In the genomic region with DNA sequence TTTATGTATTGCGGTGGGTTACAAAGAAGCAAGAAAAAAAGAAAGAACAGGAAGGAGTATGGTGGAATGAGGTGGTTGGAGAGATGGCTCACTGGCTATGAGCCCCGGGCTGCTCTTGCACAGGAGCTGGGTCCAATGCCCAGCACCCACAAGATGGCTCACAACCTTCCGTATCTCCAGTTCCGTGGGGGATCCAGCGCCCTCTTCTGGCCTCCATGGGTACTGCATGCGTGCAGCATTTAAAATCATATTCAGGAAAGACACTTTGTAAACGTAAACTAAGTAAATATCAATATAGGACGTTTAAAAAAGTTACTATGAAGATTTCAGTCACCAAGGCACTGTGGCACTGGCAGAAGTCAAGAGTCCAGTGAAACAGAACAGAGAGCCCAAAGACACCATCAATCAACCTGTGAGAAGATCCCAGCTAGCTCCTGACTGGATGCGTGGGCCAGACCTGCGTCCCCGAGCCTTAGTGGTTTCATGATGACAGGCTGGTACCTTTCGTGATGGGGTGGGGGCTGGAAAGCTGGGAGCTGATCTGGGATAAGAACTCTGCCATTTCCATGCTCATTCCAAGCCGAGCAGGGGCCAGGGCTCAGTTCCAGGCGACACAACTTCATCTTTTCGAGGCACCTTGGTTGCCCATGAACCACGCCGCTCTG, we compare ENCODE assay signal across 7 mouse cellular contexts. TPM values are rescaled to one million over a fixed set of nuclear protein-coding genes. Genes with fewer than 3 reads are reported as not detected.
DNase-seq lines count a peak whose midpoint lies in the region; ATAC-seq and TF ChIP-seq lines count a peak whose summit lies in the region.

No protein-coding gene starts in this region.

- peaks cover 42% of the 10 kb centered on the region for H3K4me1 ChIP-seq in G1E (ENCODE audit: insufficient read depth, low read depth, low read length)
- H3K4me1 ChIP-seq in hindbrain, embryonic 10.5 days (replicated peaks) = peaks cover 34% of the 10 kb centered on the region
- peaks cover 10% of the 10 kb centered on the region; the same call in 1 of the 2 replicates for H3K4me1 ChIP-seq in midbrain, postnatal 0 days (ENCODE audit: insufficient read depth, low read length)

- peaks cover 26% of the 10 kb centered on the region for H3K36me3 ChIP-seq in G1E (replicated peaks)
- peaks cover 11% of the 10 kb centered on the region for H3K36me3 ChIP-seq in hindbrain, embryonic 10.5 days
- H3K36me3 ChIP-seq in midbrain, postnatal 0 days (ENCODE audit: insufficient read depth, low read length) = peaks cover 10% of the 10 kb centered on the region; the same call in 1 of the 2 replicates

- no peaks in the 10 kb centered on the region for H3K27me3 ChIP-seq in G1E (ENCODE audit: insufficient read depth, low read length)
- H3K27me3 ChIP-seq in hindbrain, embryonic 10.5 days (ENCODE audit: insufficient read depth, poor library complexity, severe bottlenecking) = no peaks in the 10 kb centered on the region
- H3K27me3 ChIP-seq in midbrain, postnatal 0 days (ENCODE audit: insufficient read depth, low read length) = no peaks in the 10 kb centered on the region

- WGBS in hindbrain, embryonic 10.5 days = 31% methylated on average over 17 of the region's 17 CpGs
- 18% methylated on average over 17 of the region's 17 CpGs for WGBS in midbrain, postnatal 0 days

- TF ChIP-seq CTCF in G1E (IDR thresholded peaks at IDR 0.05; ENCODE audit: low read depth, low read length) = peak; percentile 92
- TF ChIP-seq CTCF in midbrain, postnatal 0 days (IDR thresholded peaks at IDR 0.05) = peak; percentile 84

- H3K4me2 ChIP-seq in midbrain, postnatal 0 days (ENCODE audit: low read depth, low read length, poor library complexity, severe bottlenecking) = peak overlapping the region; percentile 93

- peak; percentile 80 to 82 for DNase-seq in B cell, adult 2 months
- DNase-seq in G1E (ENCODE audit: low spot score) (no peak), liver (peak; percentile 67)
- DNase-seq in embryo, embryonic 10.5 days (ENCODE audit: low spot score) = peak; percentile 58
- peak; percentile 58 for DNase-seq in hindbrain, embryonic 10.5 days (ENCODE audit: low spot score)
- no peak for DNase-seq in midbrain, postnatal 0 days (ENCODE audit: low spot score)
- peak; percentile 65 for DNase-seq in thymus, postnatal 25 days

- H3K4me3 ChIP-seq in G1E (ENCODE audit: low read depth, low read length) = peak overlapping the region; percentile 91
- H3K4me3 ChIP-seq in hindbrain, embryonic 10.5 days = peak overlapping the region; percentile 95
- H3K4me3 ChIP-seq in midbrain, postnatal 0 days (ENCODE audit: low read depth, low read length) = peak overlapping the region; percentile 86

- H3K9me3 ChIP-seq in G1E (replicated peaks) = peaks cover 4% of the 10 kb centered on the region; the same call in 1 of the 2 replicates
- no peaks in the 10 kb centered on the region for H3K9me3 ChIP-seq in hindbrain, embryonic 10.5 days
- H3K9me3 ChIP-seq in midbrain, postnatal 0 days (ENCODE audit: low read length) = no peaks in the 10 kb centered on the region

- peak overlapping the region; percentile 44 for H3K9ac ChIP-seq in midbrain, postnatal 0 days (replicated peaks; ENCODE audit: low read length, poor library complexity, severe bottlenecking)

- ATAC-seq in G1E (ENCODE audit: extremely low read depth, insufficient number of reproducible peaks, low FRiP score, poor library complexity, severe bottlenecking) = no peak
- peak; percentile 6; the same call in 1 of the 2 replicates for ATAC-seq in midbrain, postnatal 0 days (ENCODE audit: low FRiP score)

- H3K27ac ChIP-seq in hindbrain, embryonic 10.5 days = peak overlapping the region; percentile 95
- H3K27ac ChIP-seq in midbrain, postnatal 0 days (ENCODE audit: low read depth, low read length) = no peak overlapping the region; the same call in 1 of the 2 replicates

RNA-seq across cellular contexts. Expression of a gene that starts 0.9 kb away (rescaled TPM):
- total RNA-seq in G1E (2014; fragmentation: Nextera tagmentation) (7.2 and 28.1 TPM in 2 replicates), G1E (2017) (14.9 and 15.4 TPM in 2 replicates)
- polyA plus RNA-seq in G1E (2012) = 60.2 and 73.8 TPM in 2 replicates
- polyA plus RNA-seq in hindbrain, embryonic 10.5 days (2016; fragmentation: Nextera tagmentation; extraction: Ambion mirVana) = 20.9 and 23.9 TPM in 2 replicates
- 54.5 and 70.4 TPM in 2 replicates for total RNA-seq in midbrain, postnatal 0 days (2014; rRNA removed)
- 36.2 and 39.5 TPM in 2 replicates for polyA plus RNA-seq in midbrain, postnatal 0 days (2015; fragmentation: Nextera tagmentation; extraction: Ambion mirVana)

RNA-seq across cellular contexts. Expression of a gene that starts 4.7 kb away (rescaled TPM):
- total RNA-seq in G1E (2014; fragmentation: Nextera tagmentation) (27.3 and 31.4 TPM in 2 replicates), G1E (2017) (65.6 and 75.7 TPM in 2 replicates)
- 75.4 and 76.9 TPM in 2 replicates for polyA plus RNA-seq in G1E (2012)
- 117 and 126 TPM in 2 replicates for polyA plus RNA-seq in hindbrain, embryonic 10.5 days (2016; fragmentation: Nextera tagmentation; extraction: Ambion mirVana)
- total RNA-seq in midbrain, postnatal 0 days (2014; rRNA removed) = 40.8 and 47.3 TPM in 2 replicates
- 120 and 124 TPM in 2 replicates for polyA plus RNA-seq in midbrain, postnatal 0 days (2015; fragmentation: Nextera tagmentation; extraction: Ambion mirVana)

RNA-seq across cellular contexts. Expression of a gene that starts 15.6 kb away (rescaled TPM):
- total RNA-seq in G1E (2014; fragmentation: Nextera tagmentation) (0.75 TPM in 1 of 2 replicates, not detected in the other), G1E (2017) (0.60 and 1.0 TPM in 2 replicates)
- 0.62 and 0.66 TPM in 2 replicates for polyA plus RNA-seq in G1E (2012)
- polyA plus RNA-seq in hindbrain, embryonic 10.5 days (2016; fragmentation: Nextera tagmentation; extraction: Ambion mirVana) = 1.3 and 1.9 TPM in 2 replicates
- 41.7 and 42.1 TPM in 2 replicates for total RNA-seq in midbrain, postnatal 0 days (2014; rRNA removed)
- polyA plus RNA-seq in midbrain, postnatal 0 days (2015; fragmentation: Nextera tagmentation; extraction: Ambion mirVana) = 29.6 and 30.1 TPM in 2 replicates

Comparison
In these comparisons a context has a peak if more than half of its experiments do, and no peak if none do; other contexts are left out.
1. DNase-seq: peak in B cell, adult 2 months (2 of 2), embryo, embryonic 10.5 days (single experiment), hindbrain, embryonic 10.5 days (single experiment), liver (single experiment) and thymus, postnatal 25 days (single experiment); none in G1E (single experiment) and midbrain, postnatal 0 days (single experiment).
2. RNA of a gene that starts 15.6 kb away (polyA plus RNA-seq): 29.6 to 30.1 TPM in midbrain, postnatal 0 days; 1.3 to 1.9 TPM in hindbrain, embryonic 10.5 days and 0.62 to 0.66 TPM in G1E; every median in the first group is over 10 times any median in the second.
3. Peak in every context shown above with its lines, with median percentiles within 50 percentile points of each other: H3K4me3 ChIP-seq.